Mouse (Mus musculus) CD4-positive helper T cell, adult 2 months (primary cell): ENCODE results near the gene Gm12166.

Experiments
- DNase-seq: peaks from one replicate; pipeline ENCODE4 v3.0.0-alpha.2; 2012; ENCODE audit warnings: low read depth, missing footprints, low spot score

The Gm12166 gene

GRCm38 (mm10) chr11:46073850-46074688, 21.9 kb upstream of the Gm12166 start:
- no peak for DNase-seq

GRCm38 (mm10) chr11:46073061-46073849, 21.1 kb upstream of the Gm12166 start:
- DNase-seq, result no peak

GRCm38 (mm10) chr11:46072466-46073060, 20.4 kb upstream of the Gm12166 start:
- DNase-seq, result no peak

- peak; percentile 51 for DNase-seq
Observed at GRCm38 (mm10) chr11:46070789-46071188, 18.7 kb upstream of the Gm12166 start.

- DNase-seq, result no peak
Observed at GRCm38 (mm10) chr11:46070161-46070560, 18.0 kb upstream of the Gm12166 start.

GRCm38 (mm10) chr11:46069408-46070003, 17.4 kb upstream of the Gm12166 start:
- DNase-seq, result no peak

GRCm38 (mm10) chr11:46068756-46069407, 16.8 kb upstream of the Gm12166 start:
- DNase-seq, result no peak

GRCm38 (mm10) chr11:46067371-46068060, 15.4 kb upstream of the Gm12166 start:
- no peak for DNase-seq

GRCm38 (mm10) chr11:46065201-46066011, 13.3 kb upstream of the Gm12166 start:
- DNase-seq, result no peak

- no peak for DNase-seq
Observed at GRCm38 (mm10) chr11:46064767-46065166, 12.6 kb upstream of the Gm12166 start.

GRCm38 (mm10) chr11:46062993-46063731, 11.0 kb upstream of the Gm12166 start:
- DNase-seq, result no peak

- DNase-seq, result no peak
Observed at GRCm38 (mm10) chr11:46062569-46062968, 10.4 kb upstream of the Gm12166 start.

- DNase-seq, result no peak
Observed at GRCm38 (mm10) chr11:46061776-46062445, 9.8 kb upstream of the Gm12166 start.

GRCm38 (mm10) chr11:46060651-46061020, 8.5 kb upstream of the Gm12166 start:
- DNase-seq, result no peak

- no peak for DNase-seq
Observed at GRCm38 (mm10) chr11:46059887-46060650, 7.9 kb upstream of the Gm12166 start.

GRCm38 (mm10) chr11:46058916-46059315, 6.8 kb upstream of the Gm12166 start:
- DNase-seq, result peak; percentile 33

GRCm38 (mm10) chr11:46058011-46058410, 5.9 kb upstream of the Gm12166 start:
- no peak for DNase-seq
